In genomic region chr13:30972102-30972501, GRCm38 (mm10) we compare ENCODE assay signal across 12 mouse cellular contexts. TPM values are rescaled to one million over a fixed set of nuclear protein-coding genes. Genes with fewer than 3 reads are reported as not detected.
DNase-seq lines count a peak whose midpoint lies in the region; ATAC-seq and TF ChIP-seq lines count a peak whose summit lies in the region.
"Had no signal": no experiment of that assay in that cellular context is flagged by ENCODE, and none has a peak within 500 bp of the region (broad histone marks: within the 10 kb centered on the region; RNA-seq: fewer than 3 reads in every experiment).

No protein-coding gene starts in this region.

- H3K27me3 ChIP-seq in spleen, adult 2 months (ENCODE audit: control insufficient read depth, insufficient read depth, low read length): no peaks in the 10 kb centered on the region
- H3K27me3 ChIP-seq in hindbrain, embryonic 10.5 days (ENCODE audit: insufficient read depth, poor library complexity, severe bottlenecking): no peaks in the 10 kb centered on the region
- H3K27me3 ChIP-seq: stomach, embryonic 15.5 days had no signal

- no peaks in the 10 kb centered on the region for H3K9me3 ChIP-seq in hindbrain, embryonic 10.5 days
- H3K9me3 ChIP-seq: limb, embryonic 12.5 days; stomach, embryonic 15.5 days had no signal

- WGBS in spleen, adult 2 months: under 1% methylated on average over 2 of the region's 2 CpGs
- 95% methylated on average over 2 of the region's 2 CpGs for WGBS in hindbrain, embryonic 10.5 days

- H3K4me3 ChIP-seq in spleen, adult 2 months (ENCODE audit: extremely low read depth, insufficient read depth, insufficient read length): no peak overlapping the region
- no peak overlapping the region for H3K4me3 ChIP-seq in hindbrain, embryonic 10.5 days
- H3K4me3 ChIP-seq: limb, embryonic 12.5 days; stomach, embryonic 15.5 days had no signal

- TF ChIP-seq POLR2A in spleen, adult 2 months (IDR thresholded peaks at IDR 0.05; ENCODE audit: low read depth, low read length): no peak

- no peak for TF ChIP-seq CTCF in spleen, adult 2 months (IDR thresholded peaks at IDR 0.05; ENCODE audit: extremely low read depth, insufficient read depth, insufficient read length, insufficient replicate concordance)

- DNase-seq in spleen, adult 2 months (ENCODE audit: low read depth in 1 of 2, low spot score in 2 of 2): peak; percentile 29 to 43
- no peak for DNase-seq in spleen, postnatal 4 days (ENCODE audit: low spot score in 2 of 2)
- DNase-seq in thymus, postnatal 4 days: peak; percentile 63
- DNase-seq in urinary bladder, adult 18-20 months (ENCODE audit: low spot score in 2 of 2): no peak
- DNase-seq in cerebellum, adult 11-12 months: no peak
- DNase-seq in hindbrain, embryonic 10.5 days (ENCODE audit: low spot score): no peak
- DNase-seq: kidney, adult 11 months had no signal

- H3K4me1 ChIP-seq in spleen, adult 2 months (ENCODE audit: control insufficient read depth, insufficient read depth, insufficient read length): peaks cover 9% of the 10 kb centered on the region
- peaks cover 16% of the 10 kb centered on the region for H3K4me1 ChIP-seq in hindbrain, embryonic 10.5 days (replicated peaks)

- 0 out of 2 replicates have a peak, but pooled peaks have one; percentile 28 for ATAC-seq in erythroblast, adult 5-6 weeks (replicated peaks; ENCODE audit: low FRiP score, poor library complexity, severe bottlenecking)
- peak; percentile 81 for ATAC-seq in megakaryocyte, adult 5-6 weeks (ENCODE audit: poor library complexity, severe bottlenecking)

- H3K36me3 ChIP-seq in spleen, adult 2 months (ENCODE audit: control insufficient read depth, insufficient read depth, low read length): no peaks in the 10 kb centered on the region
- H3K36me3 ChIP-seq in hindbrain, embryonic 10.5 days: no peaks in the 10 kb centered on the region
- H3K36me3 ChIP-seq: limb, embryonic 12.5 days; stomach, embryonic 15.5 days had no signal

- no peak overlapping the region for H3K27ac ChIP-seq in spleen, adult 2 months (ENCODE audit: insufficient read depth, low read length)
- H3K27ac ChIP-seq in hindbrain, embryonic 10.5 days: no peak overlapping the region
- H3K27ac ChIP-seq: limb, embryonic 12.5 days; stomach, embryonic 15.5 days had no signal

RNA-seq across cellular contexts. Expression of gene Exoc2, which starts 1.8 kb away (rescaled TPM):
- polyA plus RNA-seq in spleen, adult 2 months (2012; rRNA removed): 7.6 and 8.1 TPM in 2 replicates
- 28.0 and 40.2 TPM in 2 replicates for total RNA-seq in erythroblast, adult 5-6 weeks (2015; ENCODE audit: low replicate concordance)
- 29.7 and 51.2 TPM in 2 replicates for total RNA-seq in erythroblast, adult 5-6 weeks (2017; ENCODE audit: low replicate concordance)
- 51.4 and 59.8 TPM in 2 replicates for total RNA-seq in megakaryocyte, adult 5-6 weeks (2015)
- 51.5 and 53.6 TPM in 2 replicates for total RNA-seq in megakaryocyte, adult 5-6 weeks (2017)
- 35.3 and 37.4 TPM in 2 replicates for polyA plus RNA-seq in hindbrain, embryonic 10.5 days (2016; fragmentation: Nextera tagmentation; extraction: Ambion mirVana)

RNA-seq across cellular contexts. Expression of gene Gm5447, which starts 1.9 kb away (rescaled TPM):
- not detected in 2 replicates for polyA plus RNA-seq in spleen, adult 2 months (2012; rRNA removed)
- total RNA-seq in erythroblast, adult 5-6 weeks (2015; ENCODE audit: low replicate concordance): not detected in 2 replicates
- total RNA-seq in erythroblast, adult 5-6 weeks (2017; ENCODE audit: low replicate concordance): not detected in 2 replicates
- 0.07 TPM in 1 of 2 replicates, not detected in the other for total RNA-seq in megakaryocyte, adult 5-6 weeks (2015)
- 0.59 TPM in 1 of 2 replicates, not detected in the other for total RNA-seq in megakaryocyte, adult 5-6 weeks (2017)
- 0.24 TPM in 1 of 2 replicates, not detected in the other for polyA plus RNA-seq in hindbrain, embryonic 10.5 days (2016; fragmentation: Nextera tagmentation; extraction: Ambion mirVana)
- polyA plus RNA-seq: neural tube, embryonic 11.5 days had no signal

RNA-seq across cellular contexts. Expression of gene Hus1b, which starts 24.5 kb away (rescaled TPM):
- polyA plus RNA-seq in spleen, adult 2 months (2012; rRNA removed): 0.21 and 0.35 TPM in 2 replicates
- 0.84 and 8.3 TPM in 2 replicates for total RNA-seq in erythroblast, adult 5-6 weeks (2015; ENCODE audit: low replicate concordance)
- 4.7 and 6.1 TPM in 2 replicates for total RNA-seq in erythroblast, adult 5-6 weeks (2017; ENCODE audit: low replicate concordance)
- 0.65 and 0.98 TPM in 2 replicates for total RNA-seq in megakaryocyte, adult 5-6 weeks (2015)
- total RNA-seq in megakaryocyte, adult 5-6 weeks (2017): 0.98 and 1.3 TPM in 2 replicates
- polyA plus RNA-seq in hindbrain, embryonic 10.5 days (2016; fragmentation: Nextera tagmentation; extraction: Ambion mirVana): not detected in 2 replicates
- polyA plus RNA-seq: limb, embryonic 12.5 days; neural tube, embryonic 11.5 days had no signal

Comparison
In these comparisons a context has a peak if more than half of its experiments do, and no peak if none do; other contexts are left out.
1. DNase-seq: peak in spleen, adult 2 months (2 of 2) and thymus, postnatal 4 days (single experiment); none in spleen, postnatal 4 days (0 of 2), urinary bladder, adult 18-20 months (0 of 2), cerebellum, adult 11-12 months (single experiment) and hindbrain, embryonic 10.5 days (single experiment).